Mouse (Mus musculus): ENCODE results near the gene Ftl1. TPM values are rescaled to one million over a fixed set of nuclear protein-coding genes. Genes with fewer than 3 reads are reported as not detected.
"Not testable (repeated sequence)": the region's sequence is repeated elsewhere in the genome, so short reads cannot be mapped to it uniquely, and the experiment has no call there.

Ftl1 gene
- total RNA-seq, 1 experiment: 398 TPM

- Histone ChIP-seq H3K4me3 (ENCODE audit: insufficient read depth in 1 of 2, low read depth in 1 of 2, low read length in 2 of 2, poor library complexity in 1 of 2, severe bottlenecking in 1 of 2) (peak within 1 kb of the TSS; percentile 74 to 80), H3K36me3 (ENCODE audit: control insufficient read depth, insufficient read depth, low read length, poor library complexity, severe bottlenecking) (peaks cover 29% of the 10 kb centered on the region), H3K4me1 (ENCODE audit: control insufficient read depth in 2 of 2, insufficient read depth in 2 of 2, low read length in 2 of 2, poor library complexity in 1 of 2) (peaks cover 0 to 3% of the 10 kb centered on the region in 2 experiments; a peak in 2 of 4 replicates), H3K27ac (ENCODE audit: insufficient read depth, low read depth, low read length, poor library complexity, severe bottlenecking) (peak within 1 kb of the TSS; percentile 91), H3K9ac (ENCODE audit: insufficient read depth, low read depth, low read length, poor library complexity, severe bottlenecking) (peak within 1 kb of the TSS; percentile 93), H3K9me3 (ENCODE audit: control insufficient read depth, insufficient read depth, low read depth, low read length) (no peaks in the 10 kb centered on the region)
- TF ChIP-seq ZNF384 (IDR thresholded peaks at IDR 0.05; ENCODE audit: low read depth, low read length) (no peak), HCFC1 (IDR thresholded peaks at IDR 0.05; ENCODE audit: borderline replicate concordance, insufficient read depth, low read length) (peak; percentile 83)
- in situ Hi-C loops (cut with MboI; ENCODE audit: low sequenced_read_pairs in 2 of 2, unreplicated experiment in 2 of 2): no loop called here
- DNase-seq (ENCODE audit: low read depth, low spot score): peak; percentile 90
These were observed 6.8 kb upstream of the Ftl1 start, which contains the start of gene Bax for GRCm38 (mm10) chr7:45466283-45467089. TSS of gene Bax (minus strand) at chr7:45466898.

GRCm38 (mm10) chr7:45465549-45465948, 5.9 kb upstream of the Ftl1 start:
- DNase-seq (ENCODE audit: low read depth, low spot score): no peak
- Histone ChIP-seq H3K36me3 (ENCODE audit: control insufficient read depth, insufficient read depth, low read length, poor library complexity, severe bottlenecking) (peaks cover 35% of the 10 kb centered on the region), H3K4me3 (ENCODE audit: insufficient read depth in 1 of 2, low read depth in 1 of 2, low read length in 2 of 2, poor library complexity in 1 of 2, severe bottlenecking in 1 of 2) (peak overlapping the region; percentile 74 to 80), H3K27ac (ENCODE audit: insufficient read depth, low read depth, low read length, poor library complexity, severe bottlenecking) (peak overlapping the region; percentile 91; the same call in 1 of the 2 replicates), H3K9me3 (ENCODE audit: control insufficient read depth, insufficient read depth, low read depth, low read length) (no peaks in the 10 kb centered on the region), H3K9ac (ENCODE audit: insufficient read depth, low read depth, low read length, poor library complexity, severe bottlenecking) (peak overlapping the region; percentile 93), H3K4me1 (ENCODE audit: control insufficient read depth in 2 of 2, insufficient read depth in 2 of 2, low read length in 2 of 2, poor library complexity in 1 of 2) (peaks cover 0 to 3% of the 10 kb centered on the region in 2 experiments; a peak in 2 of 4 replicates)
- TF ChIP-seq HCFC1 (IDR thresholded peaks at IDR 0.05; ENCODE audit: borderline replicate concordance, insufficient read depth, low read length) (no peak), ZC3H11A (IDR thresholded peaks at IDR 0.05; ENCODE audit: borderline replicate concordance, low read depth, low read length) (no peak), ZNF384 (IDR thresholded peaks at IDR 0.05; ENCODE audit: low read depth, low read length) (no peak), CHD2 (IDR thresholded peaks at IDR 0.05; ENCODE audit: low read depth, low read length) (no peak), MAFK (IDR thresholded peaks at IDR 0.05; ENCODE audit: insufficient read depth, low read depth, low read length) (no peak)
- in situ Hi-C loops (cut with MboI; ENCODE audit: low sequenced_read_pairs in 2 of 2, unreplicated experiment in 2 of 2): no loop called here

- H3K36me3 ChIP-seq (ENCODE audit: control insufficient read depth, insufficient read depth, low read length, poor library complexity, severe bottlenecking): peaks cover 38% of the 10 kb centered on the region
- H3K4me3 ChIP-seq (ENCODE audit: insufficient read depth in 1 of 2, low read depth in 1 of 2, low read length in 2 of 2, poor library complexity in 1 of 2, severe bottlenecking in 1 of 2): peak overlapping the region; percentile 74 to 80
- H3K9ac ChIP-seq (ENCODE audit: insufficient read depth, low read depth, low read length, poor library complexity, severe bottlenecking): peak overlapping the region; percentile 93; the same call in 1 of the 2 replicates
- H3K27ac ChIP-seq (ENCODE audit: insufficient read depth, low read depth, low read length, poor library complexity, severe bottlenecking): peak overlapping the region; percentile 91; the same call in 1 of the 2 replicates
- H3K9me3 ChIP-seq (ENCODE audit: control insufficient read depth, insufficient read depth, low read depth, low read length): no peaks in the 10 kb centered on the region
- peaks cover 0 to 3% of the 10 kb centered on the region in 2 experiments; a peak in 2 of 4 replicates for H3K4me1 ChIP-seq (ENCODE audit: control insufficient read depth in 2 of 2, insufficient read depth in 2 of 2, low read length in 2 of 2, poor library complexity in 1 of 2)
- no peak for DNase-seq (ENCODE audit: low read depth, low spot score)
- in situ Hi-C loops (cut with MboI; ENCODE audit: low sequenced_read_pairs in 2 of 2, unreplicated experiment in 2 of 2): no loop called here
- no peak for TF ChIP-seq CHD2 (IDR thresholded peaks at IDR 0.05; ENCODE audit: low read depth, low read length)
- TF ChIP-seq MAFK (IDR thresholded peaks at IDR 0.05; ENCODE audit: insufficient read depth, low read depth, low read length): no peak
- TF ChIP-seq ZC3H11A (IDR thresholded peaks at IDR 0.05; ENCODE audit: borderline replicate concordance, low read depth, low read length): no peak
- TF ChIP-seq ZNF384 (IDR thresholded peaks at IDR 0.05; ENCODE audit: low read depth, low read length): no peak
- TF ChIP-seq HCFC1 (IDR thresholded peaks at IDR 0.05; ENCODE audit: borderline replicate concordance, insufficient read depth, low read length): no peak
These were observed 5.4 kb upstream of the Ftl1 start for GRCm38 (mm10) chr7:45465112-45465511.

GRCm38 (mm10) chr7:45463987-45464778, 4.5 kb upstream of the Ftl1 start:
- Histone ChIP-seq H3K4me3 (ENCODE audit: insufficient read depth in 1 of 2, low read depth in 1 of 2, low read length in 2 of 2, poor library complexity in 1 of 2, severe bottlenecking in 1 of 2) (no peak overlapping the region; a peak in 2 of 4 replicates), H3K27ac (ENCODE audit: insufficient read depth, low read depth, low read length, poor library complexity, severe bottlenecking) (no peak overlapping the region)
- in situ Hi-C loops (cut with MboI; ENCODE audit: low sequenced_read_pairs in 2 of 2, unreplicated experiment in 2 of 2): no loop called here

GRCm38 (mm10) chr7:45462868-45463267, 3.2 kb upstream of the Ftl1 start:
- in situ Hi-C loops (cut with MboI; ENCODE audit: low sequenced_read_pairs in 2 of 2, unreplicated experiment in 2 of 2); H3K9ac ChIP-seq (ENCODE audit: insufficient read depth, low read depth, low read length, poor library complexity, severe bottlenecking); H3K4me3 ChIP-seq (ENCODE audit: insufficient read depth in 1 of 2, low read depth in 1 of 2, low read length in 2 of 2, poor library complexity in 1 of 2, severe bottlenecking in 1 of 2); H3K4me1 ChIP-seq (ENCODE audit: control insufficient read depth in 2 of 2, insufficient read depth in 2 of 2, low read length in 2 of 2, poor library complexity in 1 of 2); H3K9me3 ChIP-seq (ENCODE audit: control insufficient read depth, insufficient read depth, low read depth, low read length); DNase-seq (ENCODE audit: low read depth, low spot score): not testable (repeated sequence)
- Histone ChIP-seq H3K36me3 (ENCODE audit: control insufficient read depth, insufficient read depth, low read length, poor library complexity, severe bottlenecking) (peaks cover 52% of the 10 kb centered on the region), H3K27ac (ENCODE audit: insufficient read depth, low read depth, low read length, poor library complexity, severe bottlenecking) (peak overlapping the region; percentile 99; the same call in 1 of the 2 replicates)

More at GRCm38 (mm10) chr7:45463987-45464778, 4.5 kb upstream of the Ftl1 start:
- H3K4me1 ChIP-seq (ENCODE audit: control insufficient read depth in 2 of 2, insufficient read depth in 2 of 2, low read length in 2 of 2, poor library complexity in 1 of 2): peaks cover 0 to 3% of the 10 kb centered on the region in 2 experiments; a peak in 2 of 4 replicates
- no peak for DNase-seq (ENCODE audit: low read depth, low spot score)
- H3K9ac ChIP-seq (ENCODE audit: insufficient read depth, low read depth, low read length, poor library complexity, severe bottlenecking): no peak overlapping the region; the same call in 1 of the 2 replicates
- TF ChIP-seq MAFK (IDR thresholded peaks at IDR 0.05; ENCODE audit: insufficient read depth, low read depth, low read length) (no peak), HCFC1 (IDR thresholded peaks at IDR 0.05; ENCODE audit: borderline replicate concordance, insufficient read depth, low read length) (no peak), CHD2 (IDR thresholded peaks at IDR 0.05; ENCODE audit: low read depth, low read length) (no peak), ZNF384 (IDR thresholded peaks at IDR 0.05; ENCODE audit: low read depth, low read length) (no peak), ZC3H11A (IDR thresholded peaks at IDR 0.05; ENCODE audit: borderline replicate concordance, low read depth, low read length) (no peak)
- peaks cover 40% of the 10 kb centered on the region for H3K36me3 ChIP-seq (ENCODE audit: control insufficient read depth, insufficient read depth, low read length, poor library complexity, severe bottlenecking)
- no peaks in the 10 kb centered on the region for H3K9me3 ChIP-seq (ENCODE audit: control insufficient read depth, insufficient read depth, low read depth, low read length)
